Mouse (Mus musculus): ENCODE data around the gene Aif1.
A peak's percentile ranks its signal among the peaks of the same experiment; 100 is the strongest.
"Not testable (repeated sequence)": the region's sequence is repeated elsewhere in the genome, so short reads cannot be mapped to it uniquely, and the experiment has no call there.

Gene Aif1

DNA sequence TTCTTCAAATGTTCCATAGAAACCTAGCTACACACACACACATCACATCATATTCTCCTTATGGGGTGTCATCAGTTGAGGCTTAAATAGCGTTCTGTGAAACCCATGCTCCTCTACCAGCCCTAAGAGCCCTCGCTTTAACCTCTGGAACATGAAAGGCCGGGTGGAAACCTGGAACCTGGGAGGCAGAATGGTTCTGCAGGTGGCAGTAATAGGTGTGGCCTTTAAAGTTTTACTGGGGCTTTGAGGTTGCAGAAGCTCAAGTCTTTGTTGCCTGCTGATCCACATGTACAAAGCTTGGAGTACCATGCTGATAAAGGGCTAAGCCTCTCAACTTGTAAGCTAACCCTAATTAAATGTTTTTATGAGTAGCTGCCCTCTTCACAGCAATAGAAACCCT, 28.5 kb downstream of the Aif1 start:
- no peak for DNase-seq (ENCODE audit: low spot score in 2 of 2)

DNA sequence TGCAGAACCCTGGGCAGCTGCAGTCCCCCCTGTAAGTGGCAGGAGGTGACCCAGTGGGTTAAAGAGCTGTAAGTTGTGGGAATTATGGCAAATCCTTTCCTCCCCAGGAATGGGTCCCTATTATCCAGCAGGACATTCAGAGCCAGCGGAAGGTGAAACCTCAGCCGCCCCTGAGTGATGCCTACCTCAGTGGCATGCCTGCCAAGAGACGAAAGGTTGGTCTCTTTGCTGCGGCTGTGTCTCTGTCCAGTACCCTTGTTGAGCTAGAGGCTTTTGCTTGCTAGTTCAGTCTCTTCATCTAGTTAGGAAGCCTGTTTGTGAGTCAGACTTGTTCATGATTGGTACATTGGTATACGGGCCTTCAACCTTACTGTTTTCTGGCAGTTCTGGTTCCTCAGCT, 29.7 kb downstream of the Aif1 start:
- no peak for DNase-seq (ENCODE audit: low spot score in 2 of 2)

DNA sequence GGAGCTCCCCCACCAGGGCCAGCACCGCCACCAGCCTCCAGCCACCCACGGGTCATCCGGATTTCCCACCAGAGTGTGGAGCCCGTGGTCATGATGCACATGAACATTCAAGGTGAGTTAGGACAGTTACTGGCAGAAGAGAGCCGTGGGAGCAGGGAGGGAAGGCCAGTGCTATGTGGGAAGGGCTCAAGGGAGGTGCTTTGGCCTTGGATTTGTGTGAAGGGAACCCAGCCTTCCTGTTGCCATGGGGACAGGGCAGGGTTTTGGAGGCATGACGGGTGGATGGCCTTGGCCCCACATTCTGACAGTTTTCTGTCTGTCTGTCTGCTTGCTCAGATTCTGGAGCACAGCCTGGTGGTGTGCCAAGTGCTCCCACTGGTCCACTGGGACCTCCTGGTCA, 33.9 kb downstream of the Aif1 start:
- DNase-seq (ENCODE audit: low spot score in 2 of 2): no peak

DNA sequence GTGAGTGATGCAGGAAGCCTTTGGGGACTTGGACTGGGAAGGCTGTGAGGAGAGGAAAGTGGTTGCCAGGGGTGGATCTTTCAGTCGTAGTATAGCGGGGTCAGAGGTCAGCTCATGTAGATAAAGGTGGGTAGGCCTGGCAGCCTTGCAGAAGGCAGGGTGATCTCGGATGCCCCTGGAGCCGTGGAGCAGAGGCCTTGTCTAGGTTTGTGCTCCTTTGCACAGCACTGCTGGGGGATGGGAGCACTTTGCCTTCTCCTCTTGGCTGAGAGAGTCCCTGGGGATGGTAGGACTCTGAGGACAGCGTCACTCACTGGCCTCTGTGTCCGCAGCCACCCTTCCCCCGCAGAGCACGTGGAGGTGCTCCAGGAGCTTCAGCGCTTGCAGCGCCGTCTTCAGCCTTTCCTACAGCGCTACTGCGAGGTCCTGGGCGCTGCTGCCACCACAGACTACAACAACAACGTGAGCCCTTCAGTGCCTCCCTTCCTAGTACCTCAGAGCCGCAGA, 35.3 kb downstream of the Aif1 start:
- DNase-seq (ENCODE audit: low spot score in 2 of 2): no peak

DNA sequence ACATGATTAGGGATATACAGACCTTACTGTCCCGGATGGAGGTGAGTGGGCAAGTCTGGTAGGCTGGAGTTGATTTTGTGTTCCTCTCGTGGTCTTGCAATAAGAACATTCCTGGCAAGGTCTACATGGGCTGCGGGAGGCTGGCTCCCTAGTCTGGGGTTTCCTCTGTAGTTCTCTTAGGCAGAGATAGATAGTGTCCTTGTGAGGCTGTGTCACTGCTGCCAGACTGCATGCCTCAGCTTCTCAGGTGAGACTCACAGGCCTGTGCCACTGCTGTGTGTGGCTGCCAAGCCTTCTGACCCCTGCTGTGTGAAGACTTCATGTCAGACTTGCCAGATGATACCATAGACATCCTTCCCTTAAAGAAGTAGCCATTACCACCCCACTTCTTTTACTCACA, 36.6 kb downstream of the Aif1 start:
- no peak for DNase-seq (ENCODE audit: low spot score in 2 of 2)

DNA sequence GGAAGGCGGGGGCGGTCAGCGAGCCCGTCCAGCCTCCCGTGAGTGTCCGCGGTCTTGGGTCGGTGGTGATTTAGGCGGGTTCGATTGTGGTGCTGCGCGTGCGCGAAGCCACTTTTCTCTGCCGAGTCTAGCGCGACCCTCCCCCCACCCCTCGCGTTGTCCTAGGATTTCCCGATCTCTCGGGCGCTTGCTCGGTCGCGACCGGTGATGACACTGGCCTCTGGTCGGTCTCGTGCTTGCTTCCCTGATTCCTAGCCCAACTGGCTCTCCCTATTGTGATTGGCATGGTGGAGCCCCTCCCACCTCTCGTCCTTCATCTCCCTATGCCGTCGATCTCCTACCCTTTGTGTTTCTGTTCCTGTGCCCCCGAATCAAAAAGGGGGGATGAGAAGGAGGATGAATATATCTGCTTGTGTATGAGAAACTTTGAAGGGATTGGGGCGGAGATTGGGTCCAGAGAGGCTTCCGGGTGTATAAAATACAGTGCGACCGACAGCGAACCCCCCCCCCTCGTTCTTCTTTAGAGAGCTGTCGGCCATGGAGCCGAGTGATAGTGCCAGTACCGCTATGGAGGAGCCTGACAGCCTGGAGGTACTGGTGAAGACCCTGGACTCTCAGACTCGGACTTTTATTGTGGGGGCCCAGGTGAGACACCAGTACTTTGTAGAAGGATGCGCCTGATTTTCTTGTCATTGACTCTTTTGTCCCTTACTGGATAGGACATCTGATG, 40.1 kb downstream of the Aif1 start:
- no peak for DNase-seq (ENCODE audit: low spot score in 2 of 2)

DNA sequence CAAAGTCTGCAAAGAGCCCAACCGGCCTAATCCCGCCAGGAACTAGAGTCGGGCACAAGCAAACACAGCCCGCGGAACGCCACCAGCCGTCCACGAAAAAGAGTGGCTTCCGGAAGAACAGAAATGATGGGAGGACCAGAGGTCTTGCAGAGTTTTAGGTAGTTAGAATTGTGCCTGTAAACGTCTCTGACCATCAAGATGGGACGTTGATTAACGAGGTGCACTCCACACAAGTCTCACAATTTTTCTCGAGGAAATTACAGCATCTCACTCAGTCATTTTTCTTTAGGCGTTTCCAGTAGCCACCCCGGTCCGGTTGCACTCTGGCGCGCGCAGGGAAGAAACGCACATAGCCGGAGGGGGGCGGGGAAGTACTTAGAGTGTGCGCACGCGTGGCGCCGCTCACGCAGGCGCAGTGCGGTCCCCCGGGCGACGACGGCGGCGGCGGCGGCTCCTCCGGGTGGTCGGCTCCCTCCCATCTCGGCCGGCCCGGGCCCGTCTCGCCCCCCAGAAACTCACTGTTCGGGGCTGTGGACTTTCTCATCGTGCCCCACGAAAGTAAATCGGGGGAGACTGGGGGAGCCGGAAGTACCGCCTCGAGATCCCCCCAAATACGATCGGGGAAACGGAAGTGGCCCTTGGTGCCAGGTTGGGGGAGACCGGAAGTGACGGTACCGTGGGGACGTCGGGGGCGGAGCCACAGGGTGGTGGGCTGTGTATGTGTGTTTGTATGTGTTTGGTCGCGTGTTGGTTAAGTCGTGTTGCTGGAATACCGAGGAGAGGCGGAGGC, 40.9 kb downstream of the Aif1 start, which contains the start of gene Bag6:
Gene Bag6 (plus strand): TSS at position 378 of the 790 bp plus-strand sequence.
- peak; percentile 96 for DNase-seq (ENCODE audit: low spot score in 2 of 2)

DNA sequence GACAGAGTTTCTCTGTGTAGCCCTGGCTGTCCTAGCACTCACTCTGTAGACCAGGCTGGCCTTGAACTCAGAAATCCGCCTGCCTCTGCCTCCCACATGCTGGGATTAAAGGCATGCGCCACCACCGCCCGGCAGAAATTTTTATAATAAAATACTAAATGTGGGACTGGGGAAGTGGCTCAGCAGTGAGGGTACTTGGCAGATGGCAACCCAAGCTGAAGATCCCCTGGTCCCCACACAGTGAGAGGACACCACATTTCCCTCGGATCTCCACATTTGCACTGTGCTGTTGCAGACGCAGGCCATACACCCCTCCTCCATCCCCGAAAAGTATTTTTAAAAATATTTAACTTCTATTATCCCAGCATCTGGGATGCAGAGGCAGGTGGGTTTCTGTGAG, 42.4 kb downstream of the Aif1 start:
- no peak for DNase-seq (ENCODE audit: low spot score in 2 of 2)

DNA sequence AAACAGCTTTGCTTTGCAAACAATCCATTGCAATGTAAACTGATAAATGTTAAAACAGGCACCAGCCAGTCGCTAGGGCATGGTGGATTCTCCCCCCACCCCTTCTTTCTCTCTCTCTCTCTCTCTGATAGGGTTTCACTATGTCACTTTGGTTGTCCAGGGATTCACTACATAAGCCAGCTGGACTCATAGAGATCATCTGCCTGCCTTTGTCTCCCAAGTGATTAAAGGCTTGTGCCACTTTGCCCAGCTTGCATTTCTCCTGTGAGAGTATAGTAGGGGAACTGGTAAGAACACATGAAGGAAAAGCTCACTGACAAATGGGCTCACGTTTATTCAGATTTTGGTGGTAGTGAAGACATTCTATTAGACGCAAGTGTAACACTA, 43.7 kb downstream of the Aif1 start:
- no peak for DNase-seq (ENCODE audit: low spot score in 2 of 2)

DNA sequence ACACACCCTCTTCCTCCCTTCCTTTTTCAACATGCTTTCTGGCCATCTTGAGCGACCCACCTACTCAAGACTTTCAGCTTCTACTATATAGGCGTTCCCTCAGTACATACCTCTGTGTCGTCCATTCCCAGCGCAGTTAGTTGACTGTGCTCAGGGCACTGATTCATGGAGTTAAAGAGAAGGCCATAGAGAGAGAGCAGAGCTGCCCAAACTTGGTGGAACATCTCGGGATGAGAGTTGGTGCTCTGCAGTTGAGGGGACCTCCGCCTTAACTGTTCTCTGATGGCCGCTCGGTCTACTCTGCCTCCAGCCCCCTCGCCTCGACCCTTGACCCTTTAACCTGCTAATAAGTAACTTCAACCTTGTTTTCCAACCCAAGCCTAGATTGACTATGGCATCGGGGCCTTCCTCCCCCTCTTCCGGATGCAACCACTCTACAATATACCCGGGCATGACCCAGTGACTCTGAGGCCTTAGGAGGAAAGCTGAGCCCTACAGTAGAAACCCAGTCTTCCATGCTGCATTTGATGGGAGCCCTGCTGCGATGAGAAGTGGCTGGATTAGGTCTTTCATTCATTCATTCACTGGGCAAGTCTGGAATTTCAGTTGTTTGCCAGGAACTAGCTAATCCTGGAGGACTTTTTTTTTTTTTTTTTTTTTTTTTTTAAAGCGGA, 44.2 kb downstream of the Aif1 start, which contains the start of gene Apom:
Gene Apom (minus strand): TSS at position 551 of the 674 bp plus-strand sequence.
- no peak for DNase-seq (ENCODE audit: low spot score in 2 of 2)

DNA sequence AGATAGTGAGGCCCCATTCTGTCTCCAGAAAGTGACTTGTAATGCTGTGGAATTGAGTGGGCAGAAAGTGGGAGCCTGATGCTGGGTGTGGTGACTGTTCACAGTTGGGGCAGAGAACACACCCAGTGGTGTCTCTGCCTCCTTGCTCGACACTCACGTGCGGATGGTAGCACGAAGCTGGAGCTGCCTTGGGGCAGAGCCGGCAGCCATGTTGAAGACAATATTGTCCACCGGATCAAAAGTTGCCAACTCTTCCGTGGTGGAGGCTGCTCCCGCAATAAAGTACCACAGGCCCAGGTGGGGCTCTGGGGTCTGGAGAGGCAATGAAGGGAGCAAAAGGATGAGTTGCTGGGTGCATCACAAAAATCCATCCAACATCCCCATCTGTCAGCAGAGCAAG, 44.8 kb downstream of the Aif1 start:
- DNase-seq (ENCODE audit: low spot score in 2 of 2): no peak

DNA sequence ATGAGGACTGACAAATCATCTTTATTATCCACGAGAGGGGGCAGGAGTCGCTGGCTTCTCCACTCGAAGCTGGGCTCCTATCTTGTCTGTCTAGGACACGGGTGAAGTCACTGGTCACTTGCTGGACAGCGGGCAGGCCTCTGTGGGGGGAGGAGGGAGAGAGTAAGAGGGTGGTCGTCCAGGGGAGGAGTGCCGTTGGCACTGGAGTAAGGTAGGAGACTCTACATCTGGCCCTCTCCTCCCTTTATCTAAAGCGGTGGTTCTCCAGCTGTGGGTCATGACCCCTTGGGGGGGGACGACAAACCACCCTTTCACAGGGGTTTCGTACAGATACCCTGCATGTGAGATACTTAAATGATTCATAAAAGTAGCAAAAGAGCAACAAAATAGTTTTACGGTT, 46.9 kb downstream of the Aif1 start:
- no peak for DNase-seq (ENCODE audit: low spot score in 2 of 2)

DNA sequence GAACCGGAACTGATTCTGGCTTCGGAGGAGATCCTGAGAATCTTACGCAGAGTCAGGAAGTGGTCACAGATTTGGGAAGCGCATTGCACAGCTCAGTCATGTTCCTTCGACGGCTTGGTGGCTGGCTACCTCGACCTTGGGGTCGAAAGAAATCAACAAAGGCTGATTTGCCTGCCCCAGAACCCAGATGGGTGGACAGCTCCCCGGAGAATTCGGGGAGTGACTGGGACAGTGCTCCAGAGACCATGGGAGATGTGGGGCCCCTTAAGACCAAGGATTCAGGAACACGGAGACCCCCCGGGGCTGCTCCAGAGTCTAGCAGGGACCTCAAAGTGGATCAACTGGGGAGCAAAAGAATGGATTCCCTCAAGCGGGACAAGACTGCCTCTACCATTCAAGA, 48.9 kb downstream of the Aif1 start:
- no peak for DNase-seq (ENCODE audit: low spot score in 2 of 2)

DNA sequence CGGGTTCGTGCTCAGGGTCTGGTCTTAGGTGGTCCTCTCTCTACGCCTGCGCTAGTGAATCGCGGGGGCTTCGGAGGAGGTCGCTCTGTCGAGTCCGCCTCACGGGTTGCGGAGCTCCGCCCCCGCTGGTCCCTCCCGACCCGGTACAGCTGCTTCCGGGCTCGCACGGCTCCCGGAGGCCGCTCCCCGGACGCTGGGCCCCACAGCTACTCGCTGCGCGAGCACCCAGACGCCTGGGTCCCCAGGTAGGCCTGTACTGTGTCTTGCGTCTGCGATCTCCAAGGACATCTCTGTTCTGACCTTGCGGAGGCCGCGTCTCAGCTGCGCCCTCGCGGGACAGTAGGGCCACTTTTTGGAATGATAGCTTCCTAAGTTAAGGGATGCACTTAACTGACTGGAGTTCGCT, 49.7 kb downstream of the Aif1 start, which contains the start of gene D17H6S53E:
Gene D17H6S53E (plus strand): TSS at position 168 of the 406 bp plus-strand sequence.
- DNase-seq (ENCODE audit: low spot score in 2 of 2): peak; percentile 81 to 82

DNA sequence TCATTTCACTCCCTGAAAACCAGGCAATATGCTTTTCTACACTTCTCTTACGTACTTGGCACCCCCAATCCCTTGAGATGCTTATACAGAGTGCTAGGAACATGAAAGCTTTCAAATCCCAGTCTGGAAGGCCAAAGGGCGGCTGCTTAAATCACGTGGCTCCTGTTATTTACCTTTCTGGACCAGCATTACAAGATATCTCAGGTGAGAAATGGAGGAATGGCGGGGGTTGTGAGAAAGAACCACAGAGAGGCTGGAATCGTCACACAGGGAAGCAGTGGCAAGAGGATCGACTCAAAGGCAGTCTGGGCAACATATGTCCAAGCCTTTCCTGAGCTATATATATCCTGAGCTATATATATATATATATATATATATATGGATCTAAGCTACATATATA, 50.3 kb downstream of the Aif1 start:
- DNase-seq (ENCODE audit: low spot score in 2 of 2): no peak

DNA sequence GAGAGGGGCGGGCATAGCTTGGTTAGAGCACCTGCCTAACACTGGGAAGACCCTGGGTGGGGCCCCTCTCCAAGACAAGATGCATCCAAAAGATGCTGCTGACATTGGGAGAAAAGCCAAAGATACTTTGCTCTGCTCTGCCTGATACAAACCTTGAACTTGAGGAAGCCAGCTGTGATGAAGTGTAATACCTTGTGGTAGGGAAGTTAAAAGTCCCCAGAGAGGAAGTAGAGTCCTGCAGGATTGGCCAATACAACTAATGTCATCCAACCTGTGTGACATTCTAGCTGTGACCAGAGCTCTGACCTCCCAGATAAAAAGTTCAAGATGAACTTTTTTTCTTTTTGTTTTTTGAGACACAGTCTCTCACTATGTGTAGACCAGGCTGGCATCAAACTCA, 50.8 kb downstream of the Aif1 start:
- no peak for DNase-seq (ENCODE audit: low spot score in 2 of 2)

DNA sequence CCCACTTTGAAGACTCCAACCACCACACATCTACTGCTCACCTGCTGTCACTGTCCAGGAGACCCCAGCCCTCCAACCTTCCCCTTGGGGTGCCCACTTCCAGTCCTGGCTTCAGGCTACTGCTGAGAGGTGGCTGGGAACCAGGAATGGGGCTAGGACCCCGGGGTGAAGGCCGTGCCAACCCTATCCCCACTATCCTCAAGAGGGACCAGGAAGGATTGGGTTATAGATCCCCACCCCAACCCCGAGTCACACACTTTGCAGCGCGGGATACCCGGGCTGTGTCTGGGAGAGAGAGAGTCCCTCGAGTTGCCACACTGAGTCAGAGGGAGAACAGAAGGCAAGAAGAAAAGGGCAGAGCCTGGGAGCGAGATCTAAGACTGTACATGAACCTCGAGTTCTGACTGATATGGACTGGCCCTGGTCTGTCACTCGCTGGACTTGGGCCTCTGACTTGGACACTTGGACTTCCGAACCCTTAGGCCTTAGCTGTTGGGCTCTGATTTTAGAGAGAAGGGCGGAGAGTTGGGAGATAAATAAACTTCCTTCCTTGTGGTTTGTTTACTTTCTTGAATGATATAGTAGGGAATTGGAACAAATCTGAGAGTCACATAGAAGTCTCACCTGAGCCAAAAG, 51.5 kb downstream of the Aif1 start:
- DNase-seq (ENCODE audit: low spot score in 2 of 2): not testable (repeated sequence)

DNA sequence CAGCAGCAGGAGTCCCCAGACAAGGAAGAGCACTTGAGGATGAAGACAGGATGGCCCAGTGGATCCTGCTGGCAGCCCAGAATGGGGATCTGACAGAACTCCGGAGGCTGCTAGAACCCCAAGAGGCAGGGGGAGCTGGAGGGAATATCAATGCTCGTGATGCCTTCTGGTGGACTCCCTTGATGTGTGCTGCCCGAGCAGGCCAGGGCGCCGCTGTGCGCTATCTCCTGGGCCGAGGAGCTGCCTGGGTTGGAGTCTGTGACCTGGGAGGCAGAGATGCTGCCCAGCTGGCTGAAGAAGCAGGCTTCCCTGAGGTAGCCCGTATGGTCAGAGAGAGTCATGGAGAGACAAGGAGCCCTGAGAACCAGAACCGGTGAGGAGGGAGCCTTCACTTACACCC, 52.6 kb downstream of the Aif1 start:
- DNase-seq (ENCODE audit: low spot score in 2 of 2): not testable (repeated sequence)

DNA sequence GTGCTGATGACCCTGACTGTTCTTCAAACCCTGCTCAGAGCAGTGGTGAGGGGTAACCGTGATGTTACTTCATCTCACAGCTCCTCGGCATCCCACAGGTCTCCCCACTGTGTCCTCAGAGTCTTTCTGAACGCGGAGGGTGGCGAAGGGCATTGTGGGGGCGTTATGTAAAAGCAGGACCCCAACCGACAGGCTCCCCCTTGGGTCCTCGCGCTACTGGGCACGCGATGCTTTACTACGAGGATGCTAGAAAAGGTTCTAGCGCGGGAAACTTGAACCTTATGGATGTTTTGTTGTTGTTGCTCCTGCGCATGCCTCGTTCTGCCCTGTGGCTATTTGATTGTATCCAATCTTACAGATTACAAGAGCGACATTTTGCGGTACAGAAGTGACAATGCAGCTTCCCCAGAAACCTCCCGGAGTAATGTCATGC, 54.0 kb downstream of the Aif1 start, which contains the start of gene Csnk2b:
Gene Csnk2b (minus strand): TSS at position 183 of the 433 bp plus-strand sequence.
- peak; percentile 31 to 39 for DNase-seq (ENCODE audit: low spot score in 2 of 2)

DNA sequence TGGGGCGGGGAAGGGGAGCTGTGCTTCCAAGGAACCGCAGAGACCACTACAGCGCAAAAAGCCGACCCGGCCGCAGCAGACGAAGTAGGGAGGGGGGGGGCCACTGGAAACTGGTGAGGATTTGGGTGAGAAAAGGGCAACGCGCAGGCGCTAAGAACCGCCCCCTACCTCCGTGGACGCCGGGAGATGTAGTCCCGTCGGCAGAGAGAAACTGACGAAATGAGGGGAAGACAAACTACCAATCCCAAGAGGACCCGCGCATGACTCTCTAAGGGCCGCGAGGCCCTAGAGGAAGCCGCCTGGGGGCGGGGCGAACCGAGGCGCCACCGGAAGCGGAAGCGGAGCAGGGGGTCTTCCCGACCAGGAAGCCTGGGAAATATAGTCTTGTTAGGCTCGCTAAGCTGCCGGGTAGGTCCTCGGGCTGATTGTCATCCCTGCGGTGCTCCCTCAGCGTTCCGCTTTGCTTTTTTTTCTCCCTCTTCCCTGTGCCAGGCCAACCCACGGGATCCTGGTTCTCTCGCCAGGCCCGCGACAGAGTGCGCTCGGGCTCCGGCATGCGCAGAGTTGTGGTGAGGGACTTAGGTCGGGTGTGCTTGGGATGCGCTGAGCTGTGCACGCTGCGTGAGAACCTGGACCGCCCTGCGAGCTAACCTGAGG, 54.6 kb downstream of the Aif1 start, which contains the start of gene Gpank1:
Gene Gpank1 (plus strand): TSS at position 313 of the 657 bp plus-strand sequence.
- DNase-seq (ENCODE audit: low spot score in 2 of 2): peak; percentile 99
